Mouse (Mus musculus): ENCODE data around the gene Gm10134. TPM values are rescaled to one million over a fixed set of nuclear protein-coding genes. Genes with fewer than 3 reads are reported as not detected.

Gm10134 gene
- polyA plus RNA-seq, 1 experiment from 2014 or later, result 1.4 TPM

GRCm38 (mm10) chr2:28525219-28525942 lies 19.5 kb downstream of the Gm10134 start:
- Histone ChIP-seq H3K4me1 (peaks cover 84% of the 10 kb centered on the region), H3K4me2 (replicated peaks) (no peak overlapping the region), H3K27ac (peak overlapping the region; percentile 73), H3K36me3 (no peaks in the 10 kb centered on the region; the same call in 1 of the 2 replicates), H3K4me3 (no peak overlapping the region), H3K27me3 (no peaks in the 10 kb centered on the region), H3K9me3 (no peaks in the 10 kb centered on the region), H3K9ac (peak overlapping the region; percentile 35)
- 14% methylated on average over 11 of the region's 11 CpGs for WGBS
- peak; percentile 28 for ATAC-seq (ENCODE audit: low FRiP score, low read depth)

GRCm38 (mm10) chr2:28525943-28526876 lies 20.3 kb downstream of the Gm10134 start:
- Histone ChIP-seq H3K27me3 (no peaks in the 10 kb centered on the region), H3K9ac (no peak overlapping the region; the same call in 1 of the 2 replicates), H3K27ac (peak overlapping the region; percentile 73), H3K36me3 (no peaks in the 10 kb centered on the region; the same call in 1 of the 2 replicates), H3K9me3 (no peaks in the 10 kb centered on the region), H3K4me1 (peaks cover 89% of the 10 kb centered on the region), H3K4me2 (replicated peaks) (0 out of 2 replicates have a peak overlapping the region, but pooled peaks have one; percentile 4), H3K4me3 (no peak overlapping the region)
- 44% methylated on average over 12 of the region's 12 CpGs for WGBS
- no peak for ATAC-seq (ENCODE audit: low FRiP score, low read depth)

- Histone ChIP-seq H3K4me2 (replicated peaks) (no peak overlapping the region), H3K36me3 (no peaks in the 10 kb centered on the region; the same call in 1 of the 2 replicates), H3K4me3 (no peak overlapping the region), H3K27ac (no peak overlapping the region), H3K27me3 (no peaks in the 10 kb centered on the region), H3K9me3 (no peaks in the 10 kb centered on the region), H3K4me1 (peaks cover 84% of the 10 kb centered on the region), H3K9ac (no peak overlapping the region)
- 85% methylated on average over 20 of the region's 20 CpGs for WGBS
- ATAC-seq (ENCODE audit: low FRiP score, low read depth), result no peak
Measured at GRCm38 (mm10) chr2:28527436-28528353, 21.8 kb downstream of the Gm10134 start.

GRCm38 (mm10) chr2:28528354-28528730 lies 22.4 kb downstream of the Gm10134 start:
- Histone ChIP-seq H3K4me2 (replicated peaks) (no peak overlapping the region), H3K36me3 (no peaks in the 10 kb centered on the region), H3K9ac (no peak overlapping the region), H3K4me3 (no peak overlapping the region), H3K27me3 (no peaks in the 10 kb centered on the region), H3K27ac (0 out of 2 replicates have a peak overlapping the region, but pooled peaks have one; percentile 22), H3K4me1 (peaks cover 82% of the 10 kb centered on the region), H3K9me3 (no peaks in the 10 kb centered on the region)
- no peak for ATAC-seq (ENCODE audit: low FRiP score, low read depth)
- WGBS, result 88% methylated on average over 7 of the region's 7 CpGs

GRCm38 (mm10) chr2:28529856-28530255 lies 24.0 kb downstream of the Gm10134 start:
- Histone ChIP-seq H3K9ac (peak overlapping the region; percentile 35; the same call in 1 of the 2 replicates), H3K27me3 (no peaks in the 10 kb centered on the region), H3K9me3 (no peaks in the 10 kb centered on the region), H3K4me3 (no peak overlapping the region), H3K27ac (no peak overlapping the region; the same call in 1 of the 2 replicates), H3K36me3 (no peaks in the 10 kb centered on the region), H3K4me2 (replicated peaks) (no peak overlapping the region), H3K4me1 (peaks cover 82% of the 10 kb centered on the region)
- 81% methylated on average over 4 of the region's 4 CpGs for WGBS
- ATAC-seq (ENCODE audit: low FRiP score, low read depth), result no peak

- no peaks in the 10 kb centered on the region for H3K9me3 ChIP-seq
- ATAC-seq (ENCODE audit: low FRiP score, low read depth), result no peak
- peaks cover 82% of the 10 kb centered on the region for H3K4me1 ChIP-seq
- no peaks in the 10 kb centered on the region for H3K36me3 ChIP-seq
- 0 out of 2 replicates have a peak overlapping the region, but pooled peaks have one; percentile 1 for H3K4me2 ChIP-seq (replicated peaks)
- no peak overlapping the region; the same call in 1 of the 2 replicates for H3K27ac ChIP-seq
- no peak overlapping the region for H3K4me3 ChIP-seq
- WGBS, result 45% methylated on average over 7 of the region's 7 CpGs
- no peak overlapping the region for H3K9ac ChIP-seq
- no peaks in the 10 kb centered on the region for H3K27me3 ChIP-seq
Measured at GRCm38 (mm10) chr2:28530311-28530710, 24.4 kb downstream of the Gm10134 start.

GRCm38 (mm10) chr2:28532938-28533771 lies 27.3 kb downstream of the Gm10134 start:
- peaks cover 85% of the 10 kb centered on the region for H3K4me1 ChIP-seq
- ATAC-seq (ENCODE audit: low FRiP score, low read depth), result peak; percentile 92

GRCm38 (mm10) chr2:28533901-28534435 lies 28.1 kb downstream of the Gm10134 start:
- peak overlapping the region; percentile 77 for H3K4me2 ChIP-seq (replicated peaks)
- peaks cover 87% of the 10 kb centered on the region for H3K4me1 ChIP-seq
- no peak for ATAC-seq (ENCODE audit: low FRiP score, low read depth)
- no peaks in the 10 kb centered on the region for H3K9me3 ChIP-seq
- H3K36me3 ChIP-seq, result peaks cover 6% of the 10 kb centered on the region; the same call in 1 of the 2 replicates
- H3K4me3 ChIP-seq, result peak overlapping the region; percentile 58
- WGBS, result 45% methylated on average over 7 of the region's 7 CpGs
- H3K9ac ChIP-seq, result peak overlapping the region; percentile 75
- no peaks in the 10 kb centered on the region for H3K27me3 ChIP-seq
- peak overlapping the region; percentile 89 for H3K27ac ChIP-seq

More at GRCm38 (mm10) chr2:28532938-28533771, 27.3 kb downstream of the Gm10134 start:
- 2% methylated on average over 39 of the region's 49 CpGs for WGBS
- H3K4me2 ChIP-seq (replicated peaks), result peak overlapping the region; percentile 77
- no peaks in the 10 kb centered on the region for H3K27me3 ChIP-seq
- H3K4me3 ChIP-seq, result peak overlapping the region; percentile 58
- H3K36me3 ChIP-seq, result peaks cover 4% of the 10 kb centered on the region; the same call in 1 of the 2 replicates
- H3K27ac ChIP-seq, result peak overlapping the region; percentile 89
- no peaks in the 10 kb centered on the region for H3K9me3 ChIP-seq
- H3K9ac ChIP-seq, result peak overlapping the region; percentile 75

GRCm38 (mm10) chr2:28534436-28535262 lies 28.8 kb downstream of the Gm10134 start:
- Histone ChIP-seq H3K27ac (peak overlapping the region; percentile 89), H3K27me3 (no peaks in the 10 kb centered on the region), H3K4me3 (peak overlapping the region; percentile 58), H3K4me1 (peaks cover 87% of the 10 kb centered on the region), H3K9me3 (no peaks in the 10 kb centered on the region), H3K36me3 (peaks cover 6% of the 10 kb centered on the region; the same call in 1 of the 2 replicates), H3K4me2 (replicated peaks) (peak overlapping the region; percentile 77), H3K9ac (peak overlapping the region; percentile 75)
- 9% methylated on average over 11 of the region's 11 CpGs for WGBS
- ATAC-seq (ENCODE audit: low FRiP score, low read depth), result peak; percentile 17; the same call in 1 of the 2 replicates

GRCm38 (mm10) chr2:28535263-28535540 lies 29.3 kb downstream of the Gm10134 start:
- ATAC-seq (ENCODE audit: low FRiP score, low read depth), result no peak
- Histone ChIP-seq H3K27me3 (no peaks in the 10 kb centered on the region), H3K4me2 (replicated peaks) (peak overlapping the region; percentile 77), H3K36me3 (peaks cover 6% of the 10 kb centered on the region; the same call in 1 of the 2 replicates), H3K9ac (peak overlapping the region; percentile 75), H3K27ac (peak overlapping the region; percentile 89), H3K9me3 (no peaks in the 10 kb centered on the region), H3K4me1 (peaks cover 87% of the 10 kb centered on the region), H3K4me3 (peak overlapping the region; percentile 58)
- 12% methylated on average over 4 of the region's 4 CpGs for WGBS
